Mouse (Mus musculus) adrenal gland, adult 2 months (tissue): ENCODE data around the gene Pola2. TPM values are rescaled to one million over a fixed set of nuclear protein-coding genes. Genes with fewer than 3 reads are reported as not detected.

Experiments
- DNase-seq: peaks from one replicate; pipeline ENCODE4 v3.0.0; 2021
- polyA plus RNA-seq: library from polyadenylated mRNA; depleted of rRNA; stranded (reverse); fragments of >200 nt; gene quantifications from 2 replicates; pipeline ENCODE4 v1.2.3, GENCODE M21; 2012
- total RNA-seq, 2 experiments: library from RNA; stranded (reverse); gene quantifications; 2 replicates each; pipeline ENCODE4 v1.2.3; 2021

Pola2 gene
- total and polyA plus RNA-seq, 3 experiments, result 15.9 to 41.0 (median 20.4) TPM

DNA sequence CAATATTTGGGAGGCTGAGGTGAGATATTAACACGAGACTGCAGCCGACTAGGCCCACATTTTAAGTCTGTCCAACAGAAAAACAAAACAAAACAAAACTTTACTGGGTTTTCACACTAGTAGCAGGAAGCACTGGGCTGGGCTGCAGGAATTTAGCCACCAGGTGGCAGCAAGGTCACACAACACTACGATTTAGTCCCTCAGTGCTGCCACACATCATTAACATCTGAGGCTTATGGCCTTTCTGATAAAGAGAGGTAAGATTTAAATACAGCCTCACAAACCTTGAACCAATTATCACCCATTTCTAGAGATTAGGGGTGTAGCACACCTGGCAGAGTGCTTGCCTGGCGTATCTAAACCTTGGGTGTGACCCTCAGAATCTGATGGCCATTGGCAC, 1.3 kb upstream of the Pola2 start:
- peak; percentile 74 for DNase-seq

- DNase-seq, result no peak
These were observed 802 bp upstream of the Pola2 start for GRCm38 (mm10) chr19:5964804-5965203.

GRCm38 (mm10) chr19:5962651-5963050, 1.4 kb downstream of the Pola2 start:
- DNase-seq, result no peak

DNA sequence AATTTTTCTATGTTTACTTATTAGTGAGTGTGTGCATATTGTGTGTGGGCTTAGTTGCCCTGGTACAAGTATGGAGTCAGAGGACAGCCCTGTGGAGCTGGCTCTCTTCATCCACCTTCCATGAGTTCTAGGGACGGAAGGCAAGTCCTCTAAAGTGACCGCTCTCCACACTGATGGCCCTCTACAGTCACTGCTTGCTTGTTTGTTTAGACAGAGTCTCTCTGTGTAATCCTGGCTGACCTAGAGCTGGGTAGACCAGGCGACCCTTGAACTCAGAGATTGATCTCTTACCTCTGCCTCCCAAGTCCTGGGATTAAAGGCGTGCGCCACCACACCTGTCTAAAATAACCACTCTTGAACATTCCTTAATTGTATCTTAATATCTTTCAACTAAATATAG, 6.6 kb downstream of the Pola2 start:
- no peak for DNase-seq

GRCm38 (mm10) chr19:5956685-5957084, 7.3 kb downstream of the Pola2 start:
- peak; percentile 85 for DNase-seq

GRCm38 (mm10) chr19:5955704-5956670, 8.0 kb downstream of the Pola2 start:
- peak; percentile 49 for DNase-seq

- DNase-seq, result no peak
These were observed 9.1 kb downstream of the Pola2 start for GRCm38 (mm10) chr19:5954936-5955335.

GRCm38 (mm10) chr19:5954031-5954710, 9.8 kb downstream of the Pola2 start:
- peak; percentile 70 for DNase-seq

GRCm38 (mm10) chr19:5953201-5953770, 10.7 kb downstream of the Pola2 start:
- peak; percentile 68 for DNase-seq

- peak; percentile 80 for DNase-seq
These were observed 11.8 kb downstream of the Pola2 start for GRCm38 (mm10) chr19:5952071-5952691.

- no peak for DNase-seq
These were observed 12.4 kb downstream of the Pola2 start for GRCm38 (mm10) chr19:5951631-5952030.

DNA sequence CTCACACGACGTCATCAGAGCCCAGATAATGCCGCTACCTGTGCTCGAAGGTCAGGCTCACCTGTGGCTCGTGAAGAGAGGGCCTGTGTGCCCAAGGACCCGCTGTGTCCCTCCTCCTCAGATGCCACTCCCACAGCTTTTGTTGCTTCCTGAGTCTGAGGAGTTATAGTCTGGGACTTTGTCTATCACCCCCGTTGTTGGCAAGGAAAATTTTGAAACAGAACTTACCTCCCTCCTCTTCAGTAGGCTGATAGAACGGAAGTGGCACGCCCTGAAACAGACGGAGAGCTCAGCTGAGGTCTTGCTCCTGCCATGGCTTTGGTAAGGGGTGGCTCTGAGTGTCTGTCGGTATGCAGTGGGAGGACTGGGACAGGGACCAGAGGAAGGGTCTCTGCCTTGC, 13.8 kb downstream of the Pola2 start:
- DNase-seq, result no peak

- peak; percentile 42 for DNase-seq
These were observed 18.1 kb downstream of the Pola2 start for GRCm38 (mm10) chr19:5945891-5946290.

- no peak for DNase-seq
These were observed 19.0 kb downstream of the Pola2 start for GRCm38 (mm10) chr19:5945027-5945426.

- DNase-seq, result no peak
These were observed 19.9 kb downstream of the Pola2 start for GRCm38 (mm10) chr19:5944145-5944544.

- DNase-seq, result no peak
These were observed 20.6 kb downstream of the Pola2 start for GRCm38 (mm10) chr19:5943404-5943803.

- no peak for DNase-seq
These were observed 21.4 kb downstream of the Pola2 start for GRCm38 (mm10) chr19:5942581-5942980.

DNA sequence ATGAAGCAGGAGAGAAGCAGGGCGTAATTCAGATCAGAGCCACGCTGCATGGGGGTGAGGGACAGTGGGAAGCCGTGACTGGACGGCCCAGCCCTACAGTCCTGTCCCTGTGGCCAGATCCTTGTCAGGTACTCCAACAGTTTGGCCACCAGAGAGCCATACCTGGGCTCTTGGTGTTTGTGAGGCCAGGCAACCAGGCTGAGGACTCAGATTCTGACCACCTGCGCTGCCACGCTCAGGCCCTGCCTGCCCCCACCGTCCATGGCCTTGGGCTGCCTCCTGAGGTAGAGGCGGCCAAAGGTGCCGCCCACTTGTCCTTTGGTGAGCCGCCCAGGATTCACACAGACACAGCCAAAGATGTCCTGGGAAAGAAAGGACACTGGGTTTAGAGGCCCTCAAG, 23.3 kb downstream of the Pola2 start:
- peak; percentile 79 for DNase-seq

GRCm38 (mm10) chr19:5940173-5940572, 23.8 kb downstream of the Pola2 start:
- DNase-seq, result peak; percentile 86

GRCm38 (mm10) chr19:5939715-5940114, 24.3 kb downstream of the Pola2 start:
- DNase-seq, result no peak

GRCm38 (mm10) chr19:5938516-5938915, 25.5 kb downstream of the Pola2 start:
- DNase-seq, result no peak

GRCm38 (mm10) chr19:5937836-5938406, 26.1 kb downstream of the Pola2 start:
- no peak for DNase-seq
